Mouse (Mus musculus): ENCODE measurements around the gene Sh3d19.

GRCm38 (mm10) chr3:85955269-85955668 is 15.6 kb upstream of the Sh3d19 start:
- TF ChIP-seq CTCF (IDR thresholded peaks at IDR 0.05; ENCODE audit: control insufficient read depth, insufficient read depth, insufficient replicate concordance, low read depth, low read length) (no peak), POLR2A (IDR thresholded peaks at IDR 0.05; ENCODE audit: control insufficient read depth, low read depth, low read length) (no peak)

Data from testis, adult 2 months (tissue).